Mouse (Mus musculus): ENCODE results near the gene Mrps15.

GRCm38 (mm10) chr4:126065241-126065640, 18.5 kb downstream of the Mrps15 start:
- TF ChIP-seq EP300 (IDR thresholded peaks at IDR 0.05; ENCODE audit: insufficient read depth, low read depth, low read length) (no peak), CTCF (IDR thresholded peaks at IDR 0.05; ENCODE audit: low read depth, low read length) (no peak)

All from ES-Bruce4 (cell line).